Mouse (Mus musculus): ENCODE measurements around the gene Cd5. TPM values are rescaled to one million over a fixed set of nuclear protein-coding genes. Genes with fewer than 3 reads are reported as not detected.

The Cd5 gene
- polyA plus RNA-seq, 1 experiment from 2014 or later: 0.18 TPM

GRCm38 (mm10) chr19:10769429-10770195 is 30.8 kb upstream of the Cd5 start:
- 66% methylated on average over 12 of the region's 12 CpGs for WGBS
- TF ChIP-seq CTCF (IDR thresholded peaks at IDR 0.05; ENCODE audit: low read depth): no peak
- no peak overlapping the region for H3K4me3 ChIP-seq (ENCODE audit: low read depth, low read length)
- 0 out of 2 replicates have a peak, but pooled peaks cover 3% of the 10 kb centered on the region for H3K27me3 ChIP-seq (replicated peaks; ENCODE audit: control insufficient read depth, insufficient read depth, low read length)
- ATAC-seq: no peak
- no peak overlapping the region for H3K27ac ChIP-seq (ENCODE audit: low read depth, low read length)
- H3K9me3 ChIP-seq (ENCODE audit: control insufficient read depth): no peaks in the 10 kb centered on the region
- H3K36me3 ChIP-seq (ENCODE audit: control insufficient read depth, insufficient read depth): no peaks in the 10 kb centered on the region
- no peaks in the 10 kb centered on the region for H3K4me1 ChIP-seq (replicated peaks; ENCODE audit: control insufficient read depth, insufficient read depth, low read length)
- no peak overlapping the region for H3K9ac ChIP-seq (ENCODE audit: low read depth, low read length)
- H3K4me2 ChIP-seq (replicated peaks; ENCODE audit: low read depth): no peak overlapping the region

GRCm38 (mm10) chr19:10768694-10769428 is 30.1 kb upstream of the Cd5 start:
- H3K36me3 ChIP-seq (ENCODE audit: control insufficient read depth, insufficient read depth): no peaks in the 10 kb centered on the region
- 0 out of 2 replicates have a peak, but pooled peaks cover 3% of the 10 kb centered on the region for H3K27me3 ChIP-seq (replicated peaks; ENCODE audit: control insufficient read depth, insufficient read depth, low read length)
- no peaks in the 10 kb centered on the region for H3K9me3 ChIP-seq (ENCODE audit: control insufficient read depth)
- no peak for ATAC-seq
- no peak overlapping the region for H3K9ac ChIP-seq (ENCODE audit: low read depth, low read length)
- no peak overlapping the region for H3K4me3 ChIP-seq (ENCODE audit: low read depth, low read length)
- H3K4me2 ChIP-seq (replicated peaks; ENCODE audit: low read depth): no peak overlapping the region
- no peak for TF ChIP-seq CTCF (IDR thresholded peaks at IDR 0.05; ENCODE audit: low read depth)
- no peaks in the 10 kb centered on the region for H3K4me1 ChIP-seq (replicated peaks; ENCODE audit: control insufficient read depth, insufficient read depth, low read length)
- WGBS: 74% methylated on average over 6 of the region's 6 CpGs
- H3K27ac ChIP-seq (ENCODE audit: low read depth, low read length): no peak overlapping the region

GRCm38 (mm10) chr19:10767631-10768030 is 28.8 kb upstream of the Cd5 start:
- H3K9me3 ChIP-seq (ENCODE audit: control insufficient read depth): no peaks in the 10 kb centered on the region
- H3K4me3 ChIP-seq (ENCODE audit: low read depth, low read length): no peak overlapping the region
- 0 out of 2 replicates have a peak, but pooled peaks cover 3% of the 10 kb centered on the region for H3K27me3 ChIP-seq (replicated peaks; ENCODE audit: control insufficient read depth, insufficient read depth, low read length)
- no peak for TF ChIP-seq CTCF (IDR thresholded peaks at IDR 0.05; ENCODE audit: low read depth)
- no peaks in the 10 kb centered on the region for H3K4me1 ChIP-seq (replicated peaks; ENCODE audit: control insufficient read depth, insufficient read depth, low read length)
- ATAC-seq: no peak
- no peak overlapping the region for H3K4me2 ChIP-seq (replicated peaks; ENCODE audit: low read depth)
- H3K9ac ChIP-seq (ENCODE audit: low read depth, low read length): no peak overlapping the region
- H3K36me3 ChIP-seq (ENCODE audit: control insufficient read depth, insufficient read depth): no peaks in the 10 kb centered on the region
- 89% methylated on average over 10 of the region's 10 CpGs for WGBS
- H3K27ac ChIP-seq (ENCODE audit: low read depth, low read length): no peak overlapping the region

- Histone ChIP-seq H3K9ac (ENCODE audit: low read depth, low read length) (no peak overlapping the region), H3K27ac (ENCODE audit: low read depth, low read length) (no peak overlapping the region), H3K27me3 (replicated peaks; ENCODE audit: control insufficient read depth, insufficient read depth, low read length) (no peaks in the 10 kb centered on the region), H3K36me3 (ENCODE audit: control insufficient read depth, insufficient read depth) (no peaks in the 10 kb centered on the region), H3K4me2 (replicated peaks; ENCODE audit: low read depth) (no peak overlapping the region), H3K4me3 (ENCODE audit: low read depth, low read length) (no peak overlapping the region), H3K4me1 (replicated peaks; ENCODE audit: control insufficient read depth, insufficient read depth, low read length) (no peaks in the 10 kb centered on the region), H3K9me3 (ENCODE audit: control insufficient read depth) (no peaks in the 10 kb centered on the region)
- no peak for TF ChIP-seq CTCF (IDR thresholded peaks at IDR 0.05; ENCODE audit: low read depth)
- 72% methylated on average over 21 of the region's 21 CpGs for WGBS
- no peak for ATAC-seq
Measured at GRCm38 (mm10) chr19:10763381-10764031, 24.7 kb upstream of the Cd5 start.

- no peaks in the 10 kb centered on the region for H3K9me3 ChIP-seq (ENCODE audit: control insufficient read depth)
- WGBS: 68% methylated on average over 6 of the region's 6 CpGs
- TF ChIP-seq CTCF (IDR thresholded peaks at IDR 0.05; ENCODE audit: low read depth): no peak
Measured at GRCm38 (mm10) chr19:10762468-10762867, 23.7 kb upstream of the Cd5 start.

GRCm38 (mm10) chr19:10761794-10762415 is 23.1 kb upstream of the Cd5 start:
- Histone ChIP-seq H3K4me2 (replicated peaks; ENCODE audit: low read depth) (no peak overlapping the region), H3K9me3 (ENCODE audit: control insufficient read depth) (no peaks in the 10 kb centered on the region), H3K9ac (ENCODE audit: low read depth, low read length) (no peak overlapping the region), H3K4me3 (ENCODE audit: low read depth, low read length) (no peak overlapping the region), H3K27me3 (replicated peaks; ENCODE audit: control insufficient read depth, insufficient read depth, low read length) (no peaks in the 10 kb centered on the region), H3K27ac (ENCODE audit: low read depth, low read length) (no peak overlapping the region), H3K36me3 (ENCODE audit: control insufficient read depth, insufficient read depth) (no peaks in the 10 kb centered on the region), H3K4me1 (replicated peaks; ENCODE audit: control insufficient read depth, insufficient read depth, low read length) (no peaks in the 10 kb centered on the region)
- WGBS: 83% methylated on average over 8 of the region's 8 CpGs
- no peak for TF ChIP-seq CTCF (IDR thresholded peaks at IDR 0.05; ENCODE audit: low read depth)
- no peak for ATAC-seq

More at GRCm38 (mm10) chr19:10762468-10762867, 23.7 kb upstream of the Cd5 start:
- no peaks in the 10 kb centered on the region for H3K36me3 ChIP-seq (ENCODE audit: control insufficient read depth, insufficient read depth)
- H3K27me3 ChIP-seq (replicated peaks; ENCODE audit: control insufficient read depth, insufficient read depth, low read length): no peaks in the 10 kb centered on the region
- no peaks in the 10 kb centered on the region for H3K4me1 ChIP-seq (replicated peaks; ENCODE audit: control insufficient read depth, insufficient read depth, low read length)
- ATAC-seq: no peak
- H3K27ac ChIP-seq (ENCODE audit: low read depth, low read length): no peak overlapping the region
- H3K4me2 ChIP-seq (replicated peaks; ENCODE audit: low read depth): no peak overlapping the region
- H3K4me3 ChIP-seq (ENCODE audit: low read depth, low read length): no peak overlapping the region
- H3K9ac ChIP-seq (ENCODE audit: low read depth, low read length): no peak overlapping the region

Data from intestine, postnatal 0 days (tissue).